Mouse (Mus musculus): ENCODE measurements around the gene 1110008P14Rik.
A peak's percentile ranks its signal among the peaks of the same experiment; 100 is the strongest.

1110008P14Rik gene

DNA sequence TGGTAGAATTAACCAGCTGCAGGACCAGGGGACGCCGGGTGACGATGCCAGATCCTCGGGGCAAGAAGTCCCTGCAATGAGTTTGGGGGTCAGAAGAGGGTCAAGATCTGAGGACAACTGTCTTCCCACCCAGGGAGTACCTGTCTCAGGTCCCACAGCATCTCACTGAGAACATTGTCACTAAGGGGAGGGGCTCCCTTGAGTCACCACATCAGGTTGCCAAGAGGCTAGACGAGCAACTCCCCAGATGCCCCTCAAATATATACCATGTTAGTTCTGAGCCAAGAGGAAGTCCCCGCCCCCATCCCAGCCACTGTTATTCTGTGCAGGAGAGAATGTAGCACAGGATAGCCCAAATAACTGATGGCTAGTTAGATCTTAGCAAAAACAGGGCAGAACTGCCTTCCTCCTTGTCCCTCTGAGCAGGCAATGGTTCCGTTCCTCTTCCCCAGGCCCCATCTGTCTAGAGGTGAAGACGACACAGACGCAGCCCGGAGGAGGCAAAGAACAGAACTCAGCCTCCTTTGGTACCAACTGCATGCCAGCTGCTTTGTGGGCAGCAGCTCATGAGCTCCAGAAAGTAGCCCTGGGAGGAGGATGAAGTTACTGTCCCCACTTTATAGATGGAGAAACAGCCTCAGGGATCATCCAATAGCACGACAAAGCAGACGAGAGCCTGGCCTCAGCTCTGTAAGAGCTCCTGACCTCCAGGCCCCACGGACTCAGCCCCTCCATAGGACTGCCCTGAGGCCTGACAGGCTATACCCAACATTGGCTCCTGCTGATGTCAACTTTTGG lies 40.7 kb downstream of the 1110008P14Rik start:
- no peak for DNase-seq

- DNase-seq, result no peak
These were observed 41.7 kb downstream of the 1110008P14Rik start for GRCm38 (mm10) chr2:32339912-32340642.

DNA sequence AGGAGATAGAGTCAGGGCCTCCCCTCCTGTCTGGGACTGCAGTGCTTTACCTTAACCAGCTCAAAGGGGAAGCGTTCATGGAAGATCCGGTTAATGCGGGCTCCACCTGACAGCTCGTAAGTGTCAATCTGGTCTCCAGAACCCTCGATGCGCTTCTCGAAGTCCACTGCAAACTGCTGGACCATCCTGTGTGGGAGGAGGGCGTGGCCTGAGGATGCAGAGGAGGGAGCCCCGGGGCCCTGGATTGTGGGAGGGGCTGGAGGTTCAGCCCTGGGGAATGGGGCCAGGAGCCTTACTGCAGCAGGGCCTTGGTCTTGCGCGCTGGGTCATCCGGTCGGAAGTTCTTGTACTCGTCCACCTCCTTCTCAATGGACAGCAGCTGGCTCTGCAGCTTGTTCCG lies 45.9 kb downstream of the 1110008P14Rik start:
- no peak for DNase-seq

DNA sequence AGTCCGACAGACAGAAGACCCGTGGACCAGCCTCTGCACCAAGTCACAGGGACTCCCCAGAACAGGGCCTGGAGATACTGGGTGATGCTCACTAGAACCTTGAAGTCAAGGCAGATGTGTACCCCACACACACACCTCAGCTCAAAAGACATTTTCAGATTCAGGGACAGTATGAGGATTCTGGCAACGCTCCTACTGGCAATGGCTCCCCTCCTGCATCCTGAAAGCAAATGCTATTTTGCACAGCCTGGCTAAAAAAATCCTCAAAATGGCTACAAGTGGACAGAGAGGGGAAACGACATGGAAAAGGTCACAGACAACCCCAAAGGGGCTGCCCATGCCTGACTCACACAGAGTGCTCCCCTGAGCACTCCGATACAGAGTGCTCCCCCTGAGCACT lies 49.6 kb downstream of the 1110008P14Rik start:
- DNase-seq, result no peak

GRCm38 (mm10) chr2:32329531-32329930 lies 52.2 kb downstream of the 1110008P14Rik start:
- DNase-seq, result peak; percentile 46

DNA sequence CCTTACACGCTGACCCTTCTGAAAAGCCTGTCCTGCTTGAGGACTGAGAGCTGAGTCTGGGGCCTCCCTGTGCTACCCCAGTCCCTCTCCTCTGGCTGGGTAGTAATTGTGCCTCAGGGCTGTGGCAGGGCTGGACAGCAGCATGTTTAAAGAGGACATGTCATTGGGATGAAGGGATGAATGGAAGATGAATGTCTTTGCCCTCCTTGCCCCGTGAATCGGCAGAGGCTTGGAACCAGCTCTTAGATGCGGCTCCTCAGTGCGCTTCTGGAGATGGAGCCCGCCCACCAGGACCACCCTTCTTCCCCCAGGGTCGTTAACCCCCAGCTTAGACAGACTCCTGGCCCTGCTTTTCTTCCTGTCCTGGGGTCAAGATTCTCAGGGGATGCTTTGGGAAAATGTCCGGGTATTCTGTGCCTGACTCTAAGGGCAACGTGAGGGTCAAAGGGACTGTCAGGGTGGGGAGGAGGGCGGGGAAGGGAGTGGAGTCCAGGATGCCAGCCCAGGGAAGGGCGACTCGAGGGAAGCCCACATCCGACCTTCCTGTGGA lies 52.8 kb downstream of the 1110008P14Rik start:
- peak; percentile 57 for DNase-seq

DNA sequence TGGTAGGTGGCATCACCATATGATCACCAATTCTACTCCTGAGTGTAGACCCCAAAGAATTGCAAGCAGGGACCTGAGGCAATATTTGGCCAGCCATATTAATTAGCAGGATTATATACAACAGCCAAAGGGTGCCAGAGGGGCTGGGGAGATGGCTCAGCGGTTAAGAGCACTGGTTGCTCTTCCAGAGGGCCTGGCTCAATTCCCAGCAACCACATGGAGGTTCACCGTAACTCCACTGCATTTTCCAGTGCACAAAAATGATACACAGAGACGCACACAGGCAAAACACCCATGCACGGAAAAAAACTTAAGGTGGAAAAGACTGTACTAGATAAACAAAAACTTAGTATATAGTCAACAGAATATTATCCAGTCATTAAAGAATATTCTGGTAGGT lies 54.5 kb downstream of the 1110008P14Rik start:
- no peak for DNase-seq

Data from embryo, embryonic 11 days (tissue).